Mouse (Mus musculus): ENCODE results near the gene Daam2.

Daam2 gene

GRCm38 (mm10) chr17:49531661-49532060, 32.5 kb downstream of the Daam2 start:
- no peak for DNase-seq (ENCODE audit: low spot score in 2 of 2)

- DNase-seq (ENCODE audit: low spot score in 2 of 2), result peak in 1 of 2 experiments; percentile 21
These were observed 33.9 kb downstream of the Daam2 start for GRCm38 (mm10) chr17:49530215-49530614.

GRCm38 (mm10) chr17:49528503-49529205, 35.5 kb downstream of the Daam2 start:
- no peak for DNase-seq (ENCODE audit: low spot score in 2 of 2)

- no peak for DNase-seq (ENCODE audit: low spot score in 2 of 2)
These were observed 36.1 kb downstream of the Daam2 start for GRCm38 (mm10) chr17:49528033-49528432.

- no peak for DNase-seq (ENCODE audit: low spot score in 2 of 2)
These were observed 37.6 kb downstream of the Daam2 start for GRCm38 (mm10) chr17:49526566-49526965.

GRCm38 (mm10) chr17:49525911-49526310, 38.2 kb downstream of the Daam2 start:
- no peak for DNase-seq (ENCODE audit: low spot score in 2 of 2)

- DNase-seq (ENCODE audit: low spot score in 2 of 2), result no peak
These were observed 39.6 kb downstream of the Daam2 start for GRCm38 (mm10) chr17:49524584-49524983.

GRCm38 (mm10) chr17:49522435-49522834, 41.7 kb downstream of the Daam2 start:
- no peak for DNase-seq (ENCODE audit: low spot score in 2 of 2)

- DNase-seq (ENCODE audit: low spot score in 2 of 2), result no peak
These were observed 42.1 kb downstream of the Daam2 start for GRCm38 (mm10) chr17:49522002-49522401.

GRCm38 (mm10) chr17:49520674-49521073, 43.5 kb downstream of the Daam2 start:
- no peak for DNase-seq (ENCODE audit: low spot score in 2 of 2)

GRCm38 (mm10) chr17:49519576-49520247, 44.4 kb downstream of the Daam2 start:
- DNase-seq (ENCODE audit: low spot score in 2 of 2), result no peak

- DNase-seq (ENCODE audit: low spot score in 2 of 2), result no peak
These were observed 47.1 kb downstream of the Daam2 start for GRCm38 (mm10) chr17:49517091-49517490.

- no peak for DNase-seq (ENCODE audit: low spot score in 2 of 2)
These were observed 48.5 kb downstream of the Daam2 start for GRCm38 (mm10) chr17:49515678-49516077.

GRCm38 (mm10) chr17:49515141-49515540, 49.0 kb downstream of the Daam2 start:
- DNase-seq (ENCODE audit: low spot score in 2 of 2), result no peak

GRCm38 (mm10) chr17:49512671-49513085, 51.5 kb downstream of the Daam2 start:
- no peak for DNase-seq (ENCODE audit: low spot score in 2 of 2)

- no peak for DNase-seq (ENCODE audit: low spot score in 2 of 2)
These were observed 54.7 kb downstream of the Daam2 start for GRCm38 (mm10) chr17:49509431-49509830.

GRCm38 (mm10) chr17:49503246-49503900, 60.8 kb downstream of the Daam2 start:
- DNase-seq (ENCODE audit: low spot score in 2 of 2), result no peak

GRCm38 (mm10) chr17:49500234-49500633, 63.9 kb downstream of the Daam2 start:
- DNase-seq (ENCODE audit: low spot score in 2 of 2), result no peak

- DNase-seq (ENCODE audit: low spot score in 2 of 2), result no peak
These were observed 64.5 kb downstream of the Daam2 start for GRCm38 (mm10) chr17:49499635-49500034.

- no peak for DNase-seq (ENCODE audit: low spot score in 2 of 2)
These were observed 66.0 kb downstream of the Daam2 start for GRCm38 (mm10) chr17:49498169-49498568.

- DNase-seq (ENCODE audit: low spot score in 2 of 2), result no peak
These were observed 70.9 kb downstream of the Daam2 start for GRCm38 (mm10) chr17:49493276-49493675.

- no peak for DNase-seq (ENCODE audit: low spot score in 2 of 2)
These were observed 75.0 kb downstream of the Daam2 start for GRCm38 (mm10) chr17:49489098-49489497.

- no peak for DNase-seq (ENCODE audit: low spot score in 2 of 2)
These were observed 79.7 kb downstream of the Daam2 start for GRCm38 (mm10) chr17:49484435-49484834.

Measured in spleen, postnatal 4 days (tissue).